Mouse (Mus musculus) MEL (cell line): ENCODE results near the gene Fam162b.

ENCODE experiments used
- CHD1 ChIP-seq: IDR thresholded peaks from 2 replicates; pipeline ENCODE4 v1.6.1; 2012; ENCODE audit warnings: low read depth, mild to moderate bottlenecking, inconsistent platforms, low read length, improper control_type of control experiment
- CHD2 ChIP-seq: IDR thresholded peaks from 2 replicates; pipeline ENCODE4 v1.6.1; 2011; ENCODE audit warnings: low read length, improper control_type of control experiment
- CTCF ChIP-seq, 3 experiments: IDR thresholded peaks in 2 of 3; conservative IDR thresholded peaks in 1 of 3; 2 replicates each; pipeline ENCODE4 v1.5.1; 2011 to 2012; ENCODE audit warnings: low read length in 3 of 3, low read depth in 2 of 3, mild to moderate bottlenecking in 2 of 3, improper control_type of control experiment in 1 of 3, inconsistent platforms in 1 of 3, mixed read lengths in 1 of 3, moderate library complexity in 1 of 3; ENCODE audit not compliant: control insufficient read depth in 1 of 3, insufficient read depth in 1 of 3, poor library complexity in 1 of 3, severe bottlenecking in 1 of 3
- EP300 ChIP-seq, 2 experiments: IDR thresholded peaks; 2 replicates each; pipeline ENCODE4 v1.6.1; 2011; ENCODE audit warnings: improper control_type of control experiment in 2 of 2, low read length in 2 of 2, low read depth in 1 of 2, mild to moderate bottlenecking in 1 of 2
- ETS1 ChIP-seq: IDR thresholded peaks from 2 replicates; pipeline ENCODE4 v1.6.1; 2012; ENCODE audit warnings: low read depth, mild to moderate bottlenecking, inconsistent platforms, low read length, improper control_type of control experiment, moderate library complexity
- MAX ChIP-seq: IDR thresholded peaks from 2 replicates; pipeline ENCODE4 v1.6.1; 2011; ENCODE audit warnings: low read length, improper control_type of control experiment
- MAZ ChIP-seq: IDR thresholded peaks from 2 replicates; pipeline ENCODE4 v1.6.1; 2012; ENCODE audit warnings: low read depth, mild to moderate bottlenecking, inconsistent platforms, low read length, improper control_type of control experiment
- POLR2A ChIP-seq, 2 experiments: IDR thresholded peaks; 2 replicates each; pipeline ENCODE4 v1.6.1; 2011 to 2012; ENCODE audit warnings: low read length in 2 of 2, mild to moderate bottlenecking in 2 of 2, control low read depth in 1 of 2, improper control_type of control experiment in 1 of 2, low read depth in 1 of 2, moderate library complexity in 1 of 2; ENCODE audit not compliant: control insufficient read depth in 1 of 2, insufficient read depth in 1 of 2, poor library complexity in 1 of 2
- RCOR1 ChIP-seq: IDR thresholded peaks from 2 replicates; pipeline ENCODE4 v1.6.1; 2012; ENCODE audit warnings: low read depth, mild to moderate bottlenecking, inconsistent platforms, low read length, improper control_type of control experiment
- TCF12 ChIP-seq: IDR thresholded peaks from 2 replicates; pipeline ENCODE4 v1.6.1; 2014; ENCODE audit warnings: low read depth, mild to moderate bottlenecking, inconsistent platforms, low read length, improper control_type of control experiment, moderate library complexity
- ZC3H11A ChIP-seq: IDR thresholded peaks from 2 replicates; pipeline ENCODE4 v1.6.1; 2012; ENCODE audit warnings: low read depth, mild to moderate bottlenecking, inconsistent platforms, low read length, improper control_type of control experiment

DNA sequence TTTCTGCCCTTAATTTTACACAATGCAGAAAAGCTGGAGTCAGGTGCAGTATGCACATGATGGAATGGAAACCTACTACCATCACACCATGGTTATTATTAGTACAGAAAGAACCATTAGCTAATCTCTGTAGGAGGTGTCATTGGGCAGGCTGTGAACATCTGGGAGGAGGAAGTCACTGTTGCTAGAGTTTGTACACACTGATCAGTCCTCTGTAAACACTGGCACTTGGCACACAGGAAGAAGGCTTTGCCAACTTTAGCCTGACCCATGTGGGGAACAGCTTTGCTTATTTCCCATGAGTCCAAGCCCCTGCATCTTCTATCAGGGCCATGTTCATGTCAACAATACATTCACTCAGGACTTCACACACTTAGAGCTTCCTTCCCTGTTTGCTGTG, 5.4 kb downstream of the Fam162b start:
- TF ChIP-seq CHD2 = no peak
- TF ChIP-seq ETS1 = no peak
- no peak for TF ChIP-seq ZC3H11A
- no peak for TF ChIP-seq TCF12
- no peak for TF ChIP-seq MAZ
- TF ChIP-seq MAX = no peak
- TF ChIP-seq EP300 (IDR thresholded peaks at IDR 0.05; ENCODE audit: low read depth in 1 of 2, low read length in 2 of 2) = no peak
- TF ChIP-seq RCOR1 = no peak
- no peak for TF ChIP-seq POLR2A (IDR thresholded peaks at IDR 0.05; ENCODE audit: control insufficient read depth in 1 of 2, insufficient read depth in 1 of 2, low read depth in 1 of 2, low read length in 2 of 2, poor library complexity in 1 of 2)
- no peak for TF ChIP-seq CHD1
- TF ChIP-seq CTCF (IDR thresholded peaks at IDR 0.05 in 2 of 3, conservative IDR thresholded peaks at IDR 0.05 in 1 of 3; ENCODE audit: control insufficient read depth in 1 of 3, insufficient read depth in 1 of 3, low read depth in 2 of 3, low read length in 3 of 3, poor library complexity in 1 of 3, severe bottlenecking in 1 of 3) = no peak
